Mouse (Mus musculus) embryo, embryonic 10.5 days (tissue): ENCODE measurements around the gene Gper1.
A peak's percentile ranks its signal among the peaks of the same experiment; 100 is the strongest.
"Not testable (repeated sequence)": the region's sequence is repeated elsewhere in the genome, so short reads cannot be mapped to it uniquely, and the experiment has no call there.

Experiments
- DNase-seq: peaks from one replicate; pipeline ENCODE4 v3.0.0-alpha.2; 2015; ENCODE audit warnings: low spot score

The Gper1 gene

GRCm38 (mm10) chr5:139390324-139391119 lies 32.4 kb upstream of the Gper1 start:
- not testable (repeated sequence) for DNase-seq

DNA sequence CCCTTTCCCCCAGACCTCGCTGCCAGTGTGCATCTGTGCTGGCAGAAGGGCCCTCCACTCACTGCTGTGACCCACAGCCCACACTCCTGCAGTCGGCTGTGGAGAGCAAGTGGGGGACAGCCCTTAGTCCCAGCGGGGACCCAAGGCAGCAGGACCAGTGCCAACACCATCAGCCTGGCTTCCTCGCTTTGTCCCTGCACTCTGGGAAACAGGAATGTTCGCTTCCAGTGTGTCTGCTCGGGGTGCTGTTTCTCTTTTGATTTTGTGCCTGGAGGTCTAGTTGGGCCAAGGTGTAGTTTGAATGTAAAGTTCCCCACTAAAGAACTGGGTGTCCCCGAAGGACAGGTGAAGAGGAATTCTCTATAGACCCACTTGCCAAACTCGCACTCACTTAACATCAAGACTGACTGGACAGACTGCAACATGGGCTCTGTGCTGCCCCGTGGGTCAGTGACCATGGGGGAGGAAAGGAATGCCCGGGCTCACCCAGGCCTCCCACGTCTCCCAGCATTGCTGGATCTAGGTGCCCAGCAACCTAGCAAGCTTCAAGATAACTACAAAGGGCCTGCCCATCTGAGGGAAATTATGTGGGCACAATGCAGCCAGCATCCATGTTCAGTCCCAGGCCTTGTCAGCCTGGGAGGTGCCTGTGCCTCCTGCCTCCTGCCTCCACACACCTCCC lies 31.5 kb upstream of the Gper1 start:
- no peak for DNase-seq

GRCm38 (mm10) chr5:139392219-139393196 lies 30.4 kb upstream of the Gper1 start:
- no peak for DNase-seq

GRCm38 (mm10) chr5:139393197-139393588 lies 29.8 kb upstream of the Gper1 start:
- DNase-seq, result no peak

- no peak for DNase-seq
Observed at GRCm38 (mm10) chr5:139394399-139394798, 28.6 kb upstream of the Gper1 start.

GRCm38 (mm10) chr5:139395528-139395927 lies 27.4 kb upstream of the Gper1 start:
- DNase-seq, result no peak

- no peak for DNase-seq
Observed at GRCm38 (mm10) chr5:139397359-139397916, 25.5 kb upstream of the Gper1 start.

DNA sequence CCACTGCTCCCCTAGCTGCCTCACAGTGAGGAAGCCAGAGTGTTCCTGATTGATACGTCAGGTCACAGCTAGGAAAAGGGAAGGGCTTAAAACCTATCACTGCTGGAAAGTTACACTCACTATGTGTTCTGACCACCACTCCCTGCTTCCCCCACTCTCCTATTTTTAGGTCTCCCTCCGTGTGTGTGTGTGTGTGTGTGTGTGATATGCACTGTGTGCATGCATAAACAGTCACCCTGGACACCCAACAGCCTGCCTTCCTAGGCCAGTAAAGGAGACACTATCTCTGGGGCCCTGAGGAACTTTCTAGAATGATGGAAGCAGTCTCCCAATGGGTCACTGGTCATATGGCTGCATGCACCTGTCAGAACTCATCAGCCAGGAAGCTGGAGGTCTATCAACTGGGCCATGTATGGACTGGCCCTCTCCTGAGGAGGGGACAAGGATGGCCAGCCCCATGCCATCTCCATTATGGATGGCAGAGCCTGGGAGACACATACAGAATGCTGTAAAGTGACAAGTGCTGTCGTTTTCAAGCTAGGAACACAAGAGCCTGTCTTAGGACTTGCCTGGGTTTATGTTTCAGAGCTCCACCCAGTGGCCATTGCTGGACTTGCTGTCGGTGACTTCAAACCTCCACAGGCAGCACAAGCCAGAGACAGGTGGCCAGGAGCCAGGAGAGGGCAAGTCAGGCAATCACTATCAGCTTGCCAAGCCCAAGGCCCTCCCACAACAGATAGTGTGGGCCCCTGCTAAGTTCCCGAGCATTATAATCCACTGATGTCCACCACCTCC lies 24.8 kb upstream of the Gper1 start:
- DNase-seq, result peak; percentile 87

DNA sequence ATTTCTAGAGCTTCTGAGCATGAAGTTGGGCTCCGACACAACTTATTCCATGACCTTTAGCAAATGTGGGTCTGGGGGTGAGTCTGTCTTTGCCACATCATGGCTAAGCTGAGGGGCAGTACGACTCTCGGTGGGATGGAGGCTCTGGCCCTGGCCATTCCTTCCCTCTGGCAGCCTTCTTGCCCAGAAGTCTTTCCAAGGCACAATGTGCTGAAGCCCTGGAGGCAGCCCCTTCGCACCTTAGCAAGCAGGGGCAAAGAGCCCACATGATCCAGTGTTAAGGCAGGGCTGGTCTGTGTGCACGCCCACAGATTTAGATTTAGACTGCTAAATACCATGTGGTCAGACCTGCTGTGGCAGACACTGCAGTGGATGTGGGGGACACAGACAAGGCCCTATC lies 24.2 kb upstream of the Gper1 start:
- no peak for DNase-seq

DNA sequence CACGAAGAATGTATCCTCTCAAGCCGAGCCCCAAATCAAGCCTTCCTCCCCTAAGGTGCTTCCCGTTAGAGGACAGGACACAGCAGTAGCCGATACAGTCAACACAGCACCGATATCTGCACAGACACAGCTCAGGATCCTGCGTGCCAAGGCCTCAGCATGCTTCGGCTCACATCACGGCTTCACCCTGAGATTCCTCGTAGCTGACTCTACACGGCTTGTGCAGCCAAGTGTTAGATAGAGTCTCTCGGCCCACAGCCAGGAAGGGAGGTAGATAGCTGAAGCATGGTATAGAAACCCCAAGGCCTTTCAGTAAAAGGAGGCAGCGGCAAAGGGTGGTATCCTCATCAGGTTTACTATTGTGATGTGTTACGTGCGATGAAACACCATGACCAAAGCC lies 23.0 kb upstream of the Gper1 start:
- DNase-seq, result no peak

DNA sequence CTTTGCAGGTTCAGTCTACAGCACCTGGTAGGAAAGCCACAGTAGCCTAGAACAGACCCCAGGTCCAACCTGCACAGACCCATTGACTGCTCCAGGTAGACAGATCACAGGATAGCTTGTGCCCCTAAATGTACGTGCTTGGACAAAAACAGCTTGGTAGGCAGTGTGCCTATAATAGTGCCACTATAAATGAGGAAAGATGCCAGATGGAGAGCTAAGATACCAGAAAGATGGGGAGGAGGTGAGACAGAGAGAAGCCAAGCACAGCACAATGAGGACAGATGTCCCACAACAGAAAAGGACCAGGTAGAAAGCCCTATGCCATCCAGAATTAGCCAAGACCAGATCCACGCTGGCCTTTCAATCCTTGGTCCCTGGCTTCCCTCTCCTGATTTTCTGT lies 20.8 kb upstream of the Gper1 start:
- DNase-seq, result no peak

DNA sequence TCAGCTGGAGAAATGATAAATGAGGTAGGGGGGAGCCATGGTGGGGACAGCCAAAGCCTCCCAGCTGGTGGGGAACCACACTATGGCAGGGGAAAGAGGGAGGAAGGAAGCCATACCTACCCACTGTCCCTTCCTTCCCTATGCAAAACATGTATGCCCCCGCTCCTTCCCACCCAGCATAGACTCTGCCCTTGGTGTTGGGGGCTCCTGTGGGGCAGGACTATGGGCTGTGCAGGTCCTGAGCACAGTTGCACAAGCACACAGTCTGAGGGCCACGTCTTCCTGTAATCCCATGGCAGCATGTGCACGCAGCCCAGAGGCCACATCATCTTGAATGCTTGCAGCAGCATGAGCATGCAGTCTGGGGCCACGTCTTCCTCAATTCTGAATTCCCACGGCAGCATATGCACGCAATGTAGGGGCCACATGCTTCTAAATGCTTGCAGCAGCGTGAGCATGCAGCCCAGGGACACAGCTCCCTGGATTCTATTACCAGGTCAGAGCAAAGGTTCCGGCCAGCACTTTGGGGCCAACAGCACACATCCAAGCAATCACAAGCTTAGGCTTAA lies 19.2 kb upstream of the Gper1 start:
- DNase-seq, result no peak

DNA sequence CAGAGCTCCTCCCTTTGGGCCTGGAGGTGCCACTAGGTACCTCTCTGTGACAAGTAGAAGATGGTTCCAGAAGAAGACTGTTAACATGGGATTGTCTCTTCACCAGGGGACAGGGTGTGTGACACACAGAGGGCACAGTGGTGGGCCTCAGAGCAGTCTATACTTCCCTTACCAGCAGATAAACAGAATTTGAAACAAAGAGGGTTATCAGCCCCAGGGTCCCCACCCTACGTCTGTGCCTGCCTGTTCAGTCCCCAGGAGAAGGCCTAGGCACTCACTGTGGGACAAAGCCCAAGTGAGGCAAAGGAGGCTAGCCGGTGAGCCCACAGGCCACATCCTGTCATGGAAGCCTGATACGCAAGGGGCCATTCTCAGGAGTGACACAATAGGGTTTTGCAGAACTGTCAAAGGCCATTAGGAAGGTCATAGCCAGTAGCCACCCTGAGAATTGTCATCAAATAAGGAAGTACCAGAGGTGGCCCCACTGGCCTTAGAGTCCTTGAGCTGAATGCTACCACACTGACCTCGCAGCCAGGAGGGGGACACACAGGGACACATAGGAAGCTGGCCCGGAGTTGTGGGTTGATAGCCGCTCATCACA lies 18.1 kb upstream of the Gper1 start, which contains the start of gene C130050O18Rik:
Gene C130050O18Rik, plus strand, starts transcription at position 480 of the 601 bp plus-strand sequence.
- DNase-seq, result no peak

DNA sequence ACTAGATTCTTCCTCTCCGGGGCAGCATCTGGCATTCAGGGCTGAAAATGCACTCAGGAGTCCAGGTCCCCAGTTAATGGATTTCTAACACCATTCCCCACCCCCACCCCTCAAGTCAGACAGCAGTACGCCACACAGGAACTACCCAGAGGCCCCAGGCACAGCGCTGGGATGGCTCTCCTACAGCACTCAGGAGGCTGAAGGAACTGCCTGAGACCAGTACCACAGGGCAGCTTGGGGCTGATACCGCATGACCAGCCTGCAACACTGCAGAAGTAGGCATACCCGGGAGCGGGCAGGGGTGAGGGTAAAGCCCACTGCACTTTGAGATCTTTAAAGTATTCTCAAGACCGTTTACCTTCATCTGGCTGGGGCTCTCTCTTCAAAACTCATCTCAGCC lies 17.5 kb upstream of the Gper1 start:
- no peak for DNase-seq

DNA sequence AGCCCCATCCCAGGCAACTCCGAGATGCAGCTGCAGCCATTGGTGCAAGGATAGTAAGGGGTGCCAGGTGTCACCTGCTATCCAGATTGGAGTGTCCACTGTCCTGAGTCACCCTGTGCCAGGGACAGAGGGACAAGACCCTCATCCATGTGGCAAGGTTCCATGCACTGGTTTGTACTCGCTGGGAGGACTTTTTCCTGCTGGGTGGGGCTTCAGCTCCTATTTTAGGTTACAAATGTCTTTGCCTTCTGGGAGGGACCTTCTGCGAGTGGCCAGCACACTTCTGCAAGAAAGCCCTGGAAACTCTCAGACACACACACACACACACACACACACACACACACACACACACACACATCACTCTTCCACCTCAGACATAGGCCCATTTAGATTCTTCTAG lies 17.0 kb upstream of the Gper1 start:
- DNase-seq, result no peak

- no peak for DNase-seq
Observed at GRCm38 (mm10) chr5:139407121-139407885, 15.6 kb upstream of the Gper1 start.

DNA sequence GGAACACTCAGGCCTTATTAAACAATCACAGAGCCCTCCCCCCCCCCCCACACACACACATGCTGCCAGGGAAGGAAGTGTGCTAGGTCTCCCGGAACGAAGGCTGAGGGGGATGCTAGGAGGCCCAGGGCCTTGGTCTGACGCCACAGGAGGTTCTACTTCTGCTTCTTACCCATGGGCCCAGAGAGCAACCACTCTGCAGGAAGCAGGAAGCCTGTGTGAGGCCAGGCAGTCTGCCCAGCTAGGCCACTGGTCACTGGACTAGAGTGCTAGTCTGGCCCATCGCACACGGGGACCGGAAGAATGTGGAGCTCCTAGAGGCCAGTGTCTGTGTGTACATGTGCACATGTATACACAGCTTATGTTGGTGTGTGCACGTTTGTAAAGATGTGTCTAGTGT lies 14.4 kb upstream of the Gper1 start:
- DNase-seq, result no peak

DNA sequence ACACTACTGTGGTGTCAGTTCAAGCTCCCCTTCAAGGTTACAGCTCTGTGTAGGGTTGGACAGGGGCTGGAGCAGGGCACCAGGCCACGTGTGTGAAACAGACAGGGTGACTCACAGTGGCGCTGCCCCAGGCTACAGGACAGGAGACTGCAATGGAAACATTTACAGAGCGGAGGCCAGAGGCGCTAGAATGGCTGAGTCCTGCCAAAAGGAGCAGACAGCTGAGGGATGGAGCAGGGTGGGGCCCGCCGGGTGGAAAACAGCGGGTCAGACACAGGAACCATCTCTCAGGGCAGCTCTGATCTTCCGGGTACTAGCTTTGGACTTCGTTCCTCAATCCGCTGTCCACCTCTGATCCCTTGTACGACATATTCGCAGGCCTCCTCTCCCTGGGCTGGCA lies 13.5 kb upstream of the Gper1 start:
- no peak for DNase-seq

DNA sequence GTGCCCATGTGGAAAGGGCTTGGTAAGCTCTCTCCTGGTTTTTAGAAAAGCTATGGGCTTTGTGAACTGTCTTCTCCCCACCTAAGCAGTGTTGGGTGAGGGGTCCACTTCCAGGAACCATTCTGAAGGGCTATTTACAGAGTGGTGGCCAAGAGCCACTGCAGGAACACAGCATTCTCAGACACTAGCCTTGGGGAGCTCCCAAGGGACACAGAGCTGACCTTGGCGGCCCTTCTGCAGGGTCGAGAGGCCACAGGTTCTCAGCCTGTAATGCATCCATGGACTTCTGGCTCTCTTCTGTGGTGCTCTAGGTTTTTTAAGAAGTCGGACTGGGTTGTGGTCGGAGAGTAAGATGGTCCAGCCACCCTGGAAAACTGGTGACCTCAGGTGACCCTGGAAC lies 12.9 kb upstream of the Gper1 start:
- DNase-seq, result no peak

GRCm38 (mm10) chr5:139411117-139411516 lies 11.8 kb upstream of the Gper1 start:
- DNase-seq, result no peak
